Mouse (Mus musculus) gastrocnemius, postnatal 36 days (tissue): ENCODE measurements at regions not wholly inside any gene's neighbourhood (a gene's known extent, or its start where the extent isn't known, plus 50 kb on each side); places are given as distances from the start of the nearest gene placed in this dataset.
"Not testable (repeated sequence)": the region's sequence is repeated elsewhere in the genome, so short reads cannot be mapped to it uniquely, and the experiment has no call there.

Experiments
- DNase-seq, 2 experiments: peaks; one replicate each; pipeline ENCODE4 v3.0.0; 2022
- intact Hi-C: fragments of 180-260 bp; cut with DNase I; formaldehyde crosslinking; loops from one replicate; pipeline ENCODE4 v1.15.1; 2025

DNA sequence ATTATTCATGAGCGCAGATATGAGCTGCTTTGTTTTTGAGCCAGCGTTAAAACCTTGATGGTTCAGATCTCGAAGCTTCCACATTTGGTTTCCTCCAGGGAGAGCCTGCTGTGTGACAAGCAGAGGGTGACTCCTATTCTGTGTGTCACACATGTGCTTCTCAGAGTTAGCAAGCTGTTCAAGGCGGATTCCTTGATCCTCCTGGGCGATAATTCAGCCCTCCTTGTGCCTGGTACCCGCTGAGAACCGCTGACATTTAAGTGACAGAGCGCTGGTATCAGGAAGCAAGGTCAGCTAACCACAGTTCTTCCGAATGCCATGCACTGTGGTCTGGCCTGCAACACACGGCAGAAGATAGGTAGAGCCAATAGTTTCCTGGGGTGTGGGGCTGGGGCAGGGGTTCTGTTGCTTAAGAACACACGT lies 294.5 kb upstream of the Arglu1 start:
- no peak for DNase-seq

GRCm38 (mm10) chr8:8984159-8984828 lies 294.0 kb upstream of the Arglu1 start:
- intact Hi-C loops: no loop called here
- DNase-seq: no peak

More for the DNA sequence above, 294.5 kb upstream of the Arglu1 start:
- intact Hi-C loops: loop anchor here (5.0 kb wide), 1 partner anchor 163 kb away; no protein-coding TSS in a partner anchor

- intact Hi-C loops: no loop called here
- DNase-seq: no peak
Measured at GRCm38 (mm10) chr8:8983133-8983661, 292.9 kb upstream of the Arglu1 start.

DNA sequence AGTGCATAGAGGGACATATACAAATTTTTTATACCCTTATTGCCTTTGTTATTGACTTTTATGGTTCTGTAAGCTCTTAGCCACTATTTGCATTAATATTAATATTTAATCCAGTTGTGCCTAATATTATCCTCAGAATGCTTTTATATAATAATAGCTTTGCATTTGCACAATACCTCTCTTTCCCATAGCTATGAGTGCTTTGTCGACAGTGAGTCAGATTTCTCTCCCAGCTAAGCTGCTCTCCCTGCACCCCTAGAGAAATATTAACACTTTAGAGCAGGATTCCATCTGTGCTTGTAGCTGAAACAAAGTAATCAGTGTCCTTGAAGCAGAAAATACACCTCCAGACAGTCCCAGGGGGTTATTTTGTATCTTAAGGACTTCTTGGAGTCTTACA lies 288.6 kb upstream of the Arglu1 start:
- intact Hi-C loops: loop anchor here (2.0 kb wide), 1 partner anchor 20 kb away; no protein-coding TSS in a partner anchor
- DNase-seq: no peak

DNA sequence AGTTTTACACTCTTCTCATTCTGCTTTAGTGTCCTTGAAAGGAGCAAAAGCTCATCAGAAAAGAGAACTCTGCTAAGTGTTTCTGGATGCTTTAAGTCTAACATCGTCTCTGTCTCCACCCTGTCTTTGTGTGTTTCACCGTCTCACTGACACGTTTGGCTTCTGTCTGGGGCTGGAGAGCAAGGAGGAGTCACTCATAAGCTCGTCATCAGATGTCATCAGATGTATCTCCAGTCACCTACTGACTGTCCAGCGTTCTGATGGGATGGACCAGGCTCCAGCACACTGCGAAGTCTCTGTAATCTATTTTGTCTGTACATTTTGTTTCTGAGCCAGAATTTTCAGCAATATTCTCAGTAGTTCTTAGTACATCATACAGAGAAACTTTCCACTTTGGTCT lies 283.4 kb upstream of the Arglu1 start:
- intact Hi-C loops: no loop called here
- DNase-seq: no peak

GRCm38 (mm10) chr8:8973334-8973733 lies 283.0 kb upstream of the Arglu1 start:
- intact Hi-C loops: no loop called here
- no peak for DNase-seq

DNA sequence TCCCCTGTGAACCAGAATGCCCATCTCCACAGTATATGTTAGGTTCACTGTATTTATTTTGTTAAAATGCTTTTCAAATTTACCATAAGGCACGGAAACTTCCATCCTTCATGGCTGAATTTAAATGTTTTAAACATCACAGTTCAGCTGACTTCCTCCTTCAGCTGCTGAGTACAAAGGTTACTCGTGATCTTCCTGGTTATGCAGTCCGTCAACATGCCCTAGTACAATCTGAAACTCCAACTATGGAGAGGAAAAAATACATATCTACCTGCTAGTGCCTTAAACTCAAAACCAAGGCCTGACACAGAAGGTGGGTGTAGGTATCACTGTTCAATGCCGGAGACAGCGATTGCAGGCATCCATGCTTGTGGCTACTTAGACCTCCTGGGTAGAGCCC lies 280.5 kb upstream of the Arglu1 start:
- no peak for DNase-seq
- intact Hi-C loops: no loop called here

DNA sequence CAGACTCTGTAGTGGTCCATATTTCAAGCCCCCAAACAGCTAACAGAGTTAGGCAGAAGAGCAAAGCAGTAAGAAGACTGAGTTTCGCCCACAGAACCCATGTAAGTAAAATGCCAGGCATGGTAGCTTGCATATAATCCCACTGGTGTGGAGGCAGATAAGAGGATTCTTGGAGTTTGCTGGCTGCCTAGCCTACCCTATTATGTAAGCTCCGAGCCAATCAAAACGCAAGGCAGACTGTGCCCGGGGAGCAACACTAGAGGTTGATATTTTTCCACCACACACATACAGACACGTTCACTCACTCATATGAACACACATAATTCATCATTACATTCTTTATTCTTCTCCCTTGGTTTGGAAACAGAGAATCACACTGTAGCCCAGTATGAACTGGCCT lies 280.0 kb upstream of the Arglu1 start:
- intact Hi-C loops: no loop called here
- no peak for DNase-seq

DNA sequence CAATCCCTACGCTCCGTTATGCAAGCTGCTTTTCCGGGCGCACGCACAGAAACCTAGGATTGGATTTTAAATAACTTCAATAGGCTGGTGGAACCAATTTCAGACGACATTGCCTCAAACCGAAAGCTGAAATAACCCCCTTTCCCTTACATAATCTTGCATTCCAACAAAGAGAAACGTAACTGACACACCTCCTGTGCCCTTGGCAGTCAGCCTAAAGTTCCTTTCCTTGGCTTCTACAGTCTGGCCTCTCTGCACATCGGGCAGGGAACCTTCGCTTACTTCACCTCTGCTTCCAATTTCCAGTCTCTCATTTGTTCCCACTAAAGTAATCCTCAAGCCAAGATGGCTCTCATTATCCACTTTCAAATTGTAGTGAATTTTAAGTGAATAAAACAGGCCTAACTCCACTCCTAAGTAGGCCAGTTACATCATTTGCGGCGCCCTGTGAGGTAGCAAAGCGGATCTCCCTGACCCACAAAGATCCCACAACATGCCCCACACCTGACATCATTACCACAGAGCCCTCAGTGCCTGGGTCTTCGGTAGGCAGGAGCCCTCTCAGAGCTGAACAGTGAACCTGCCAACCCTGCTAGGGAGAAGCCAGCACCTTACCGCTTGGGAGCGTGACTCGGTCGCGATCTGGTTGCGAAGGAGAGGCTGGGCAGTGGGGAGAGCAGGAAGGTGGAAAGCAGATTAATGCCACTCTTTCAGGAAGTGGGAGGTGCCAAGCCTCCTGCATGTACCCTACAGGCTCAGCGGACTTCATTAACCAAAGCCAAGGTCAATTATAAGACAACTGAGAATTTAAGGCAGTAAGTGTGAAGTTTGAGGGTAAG lies 279.0 kb upstream of the Arglu1 start:
- intact Hi-C loops: no loop called here
- DNase-seq: no peak

DNA sequence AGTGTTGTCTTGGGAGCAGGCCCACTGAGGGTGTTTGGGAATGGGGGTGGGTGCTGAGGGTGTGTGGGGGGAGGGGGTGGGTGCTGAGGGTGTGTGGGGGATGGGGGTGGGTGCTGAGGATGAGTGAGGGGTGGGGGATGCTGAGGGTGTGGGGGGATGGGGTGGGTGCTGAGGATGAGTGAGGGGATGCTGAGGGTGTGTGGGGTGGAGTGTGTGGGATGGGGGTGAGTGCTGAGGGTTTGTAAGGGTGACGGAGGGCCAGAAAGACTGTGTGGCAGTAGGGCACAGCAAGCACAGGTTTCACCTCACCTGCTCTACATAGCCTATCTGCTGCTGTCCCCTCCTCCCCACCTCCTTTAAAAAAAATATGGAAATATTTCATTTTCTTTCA lies 276.3 kb upstream of the Arglu1 start:
- intact Hi-C loops: no loop called here
- no peak for DNase-seq

DNA sequence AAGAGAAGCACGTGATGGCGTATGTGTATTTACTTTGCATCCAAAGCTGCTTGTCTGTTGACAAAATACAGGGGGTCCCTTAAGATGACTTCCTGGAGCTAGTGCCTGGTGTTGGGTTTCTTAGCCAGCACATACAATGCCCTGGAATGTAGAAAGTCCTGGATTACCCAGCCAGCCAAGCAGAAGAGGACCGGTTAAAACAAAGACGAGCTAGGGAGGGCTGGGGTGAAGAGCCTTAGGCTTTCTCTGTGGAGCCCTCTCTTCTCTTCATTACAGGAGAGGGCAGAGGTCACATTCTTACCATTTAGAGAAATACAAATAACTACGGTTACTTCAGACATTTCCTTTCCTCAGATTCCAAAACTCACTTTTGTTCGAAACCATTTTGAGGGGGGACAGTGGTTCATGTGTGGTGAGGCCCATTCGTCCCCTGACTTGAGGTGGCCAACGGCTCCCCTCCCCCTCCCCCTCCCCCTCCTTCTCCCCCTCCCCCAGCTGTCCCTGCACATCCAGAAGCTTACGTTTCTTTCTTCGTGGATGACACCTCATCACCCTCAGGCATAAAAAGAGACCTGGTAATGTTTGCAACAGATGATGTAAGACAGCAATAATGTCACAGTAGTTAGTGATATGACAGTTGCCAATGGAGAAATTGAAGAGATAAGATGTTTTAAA lies 275.8 kb upstream of the Arglu1 start:
- intact Hi-C loops: no loop called here
- no peak for DNase-seq

- DNase-seq: no peak
- intact Hi-C loops: no loop called here
Measured at GRCm38 (mm10) chr8:8960221-8960620, 269.9 kb upstream of the Arglu1 start.

DNA sequence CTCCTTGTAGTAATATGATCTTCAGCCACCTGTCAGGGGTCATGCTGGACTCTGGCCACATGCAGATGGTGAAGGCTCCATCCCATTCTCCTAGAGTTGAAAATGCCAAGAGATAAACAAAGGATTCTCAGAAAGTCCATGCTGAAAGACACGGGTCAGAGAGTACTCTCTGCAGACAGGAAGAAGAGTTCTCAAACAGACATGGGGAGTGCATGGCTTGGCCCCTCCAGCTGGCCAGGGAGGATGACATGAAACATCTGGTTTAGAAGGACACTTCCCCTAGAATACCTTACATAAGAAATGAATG lies 269.4 kb upstream of the Arglu1 start:
- intact Hi-C loops: loop anchor here (2.0 kb wide), 1 partner anchor 19 kb away; no protein-coding TSS in a partner anchor
- DNase-seq: no peak

DNA sequence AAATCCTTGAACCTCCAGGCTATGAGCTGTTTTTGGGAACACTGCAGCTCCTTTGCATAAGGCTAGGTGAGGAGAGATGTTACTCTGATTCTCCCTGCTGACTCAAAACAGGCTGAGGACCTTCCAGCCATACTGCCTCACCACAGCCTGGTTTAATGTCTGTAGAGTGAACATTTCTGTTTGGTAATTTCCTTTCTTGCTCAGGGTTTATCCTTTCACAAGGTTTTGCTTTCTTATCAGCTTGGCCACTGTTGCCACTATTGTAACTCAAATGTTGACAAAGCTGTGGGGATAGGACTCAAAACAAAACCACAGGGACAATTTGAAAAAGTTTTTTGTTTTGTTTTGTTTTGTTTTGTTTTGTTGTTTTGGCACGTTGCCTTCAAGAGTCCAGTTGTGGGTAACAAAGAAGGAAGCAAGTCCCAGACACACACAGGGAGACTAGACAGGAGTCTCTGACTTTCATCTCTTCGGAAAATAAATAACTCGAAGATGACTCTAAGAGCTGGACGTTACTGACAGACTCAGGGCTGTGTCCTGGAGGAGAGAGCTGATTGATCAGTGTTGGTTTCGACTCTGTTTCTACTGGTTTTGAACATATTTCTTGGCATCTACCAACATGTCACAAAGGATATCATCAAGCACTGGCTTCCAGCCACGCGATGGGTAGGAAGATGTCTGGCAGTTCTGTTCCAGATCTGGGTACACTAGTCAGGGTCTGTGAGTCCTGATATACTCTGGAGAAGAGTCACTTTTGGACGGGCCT lies 268.9 kb upstream of the Arglu1 start:
- no peak for DNase-seq
- intact Hi-C loops: loop anchor here (2.0 kb wide), 1 partner anchor 20 kb away; no protein-coding TSS in a partner anchor

DNA sequence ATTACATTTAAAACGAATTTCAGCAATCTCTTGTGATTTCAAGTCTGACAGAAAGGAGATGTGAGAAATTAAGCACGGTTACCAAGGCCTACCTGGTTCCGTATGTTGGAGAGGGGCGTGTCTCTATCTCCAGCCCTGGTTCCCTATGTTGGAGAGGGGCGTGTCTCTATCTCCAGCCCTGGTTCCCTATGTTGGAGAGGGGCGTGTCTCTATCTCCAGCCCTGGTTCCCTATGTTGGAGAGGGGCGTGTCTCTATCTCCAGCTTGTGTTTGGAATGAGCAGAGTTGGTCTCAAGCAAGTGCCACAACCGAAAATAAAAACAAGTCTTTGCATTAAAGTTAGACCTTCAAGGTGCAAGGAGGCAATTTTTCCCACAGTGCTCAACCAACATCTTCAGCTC lies 267.8 kb upstream of the Arglu1 start:
- DNase-seq: not testable (repeated sequence)
- intact Hi-C loops: loop anchor here (2.0 kb wide), 1 partner anchor 21 kb away; no protein-coding TSS in a partner anchor

GRCm38 (mm10) chr8:8952212-8952611 lies 261.9 kb upstream of the Arglu1 start:
- intact Hi-C loops: no loop called here
- DNase-seq: no peak

DNA sequence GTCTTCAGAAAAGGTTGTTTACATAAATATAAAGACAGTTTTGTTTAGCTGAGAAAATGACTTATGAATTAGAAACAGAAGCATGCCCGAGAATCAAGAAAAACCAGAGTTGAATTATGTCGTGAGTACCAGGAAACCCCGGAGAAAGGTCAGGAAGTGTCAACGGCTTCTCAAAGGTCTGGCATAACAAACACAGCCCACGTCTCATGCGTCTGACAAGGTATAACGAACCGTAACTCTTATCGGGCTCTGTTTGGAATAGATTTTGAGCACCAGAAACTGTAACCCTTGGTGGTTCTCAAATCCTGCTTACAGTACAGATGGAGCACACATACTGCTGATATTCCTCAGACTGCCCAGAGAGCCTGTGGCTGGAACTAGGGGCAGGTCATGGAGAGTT lies 260.9 kb upstream of the Arglu1 start:
- no peak for DNase-seq
- intact Hi-C loops: no loop called here

DNA sequence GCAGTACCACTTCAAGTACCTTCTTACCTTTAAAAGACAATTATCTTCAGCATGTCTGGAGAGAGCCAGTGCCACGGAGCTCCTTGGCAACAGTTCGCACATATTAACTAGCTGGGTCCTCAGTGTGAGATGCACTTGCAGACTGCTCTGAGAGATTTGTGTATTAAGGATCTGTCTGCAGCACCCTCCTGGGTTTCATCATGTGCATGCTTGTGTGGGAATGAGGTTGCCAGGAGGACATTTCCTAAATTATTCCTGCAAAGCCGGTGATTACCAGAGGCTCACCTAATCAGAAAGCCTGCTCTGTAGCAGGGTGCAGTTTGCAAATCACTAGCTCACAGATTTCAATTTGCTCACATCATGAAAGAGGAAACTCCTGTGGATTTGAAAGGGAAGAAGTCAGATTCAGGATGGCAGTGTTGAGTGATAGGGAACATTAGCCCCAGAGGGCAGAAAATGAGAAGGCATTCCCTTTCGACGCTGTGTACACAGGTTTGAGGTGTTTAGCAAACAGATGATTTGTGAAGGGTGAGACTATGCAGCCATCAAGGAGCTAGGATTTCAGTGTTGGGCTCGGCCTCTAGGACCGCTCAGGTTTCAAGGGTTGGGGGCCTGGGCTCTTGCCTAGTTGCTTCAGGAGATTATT lies 257.3 kb upstream of the Arglu1 start:
- DNase-seq: no peak
- intact Hi-C loops: no loop called here

- no peak for DNase-seq
- intact Hi-C loops: no loop called here
Measured at GRCm38 (mm10) chr8:8942991-8943390, 252.7 kb upstream of the Arglu1 start.

DNA sequence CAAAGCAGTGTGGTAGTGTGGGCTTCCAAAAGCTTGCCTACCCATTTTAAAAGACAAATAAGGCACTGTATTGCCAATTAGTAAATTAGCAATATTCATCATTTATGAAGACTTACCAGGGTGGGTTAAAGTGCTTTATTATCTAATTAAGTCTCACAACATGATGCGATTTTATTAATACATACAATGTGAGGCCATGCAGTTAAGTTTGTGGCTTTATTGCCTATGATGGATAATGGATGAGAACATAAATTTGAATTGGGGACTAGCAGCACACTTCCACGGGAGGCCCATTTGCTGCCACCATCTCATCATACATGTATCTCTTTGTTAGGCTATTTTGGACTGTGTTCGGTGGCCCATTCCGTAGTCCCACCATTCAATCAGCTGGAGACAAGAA lies 250.6 kb upstream of the Arglu1 start:
- DNase-seq: no peak
- intact Hi-C loops: no loop called here
